Mouse (Mus musculus) embryonic facial prominence, embryonic 11.5 days (tissue): ENCODE data around the gene Stard7. TPM values are rescaled to one million over a fixed set of nuclear protein-coding genes. Genes with fewer than 3 reads are reported as not detected.

Experiments
- ATAC-seq: fragments of 200-750 bp; cut with Nextera tagmentation; replicated peaks from 2 replicates; pipeline ENCODE4 v1.8.0; 2017; ENCODE audit warnings: low read depth; ENCODE audit not compliant: insufficient number of reproducible peaks, low FRiP score, low TSS enrichment
- DNase-seq: peaks from one replicate; pipeline ENCODE4 v3.0.0-alpha.2; 2015; ENCODE audit warnings: low spot score
- H3K27ac ChIP-seq: fragments of 300-500 bp; sonication (generic); replicated peaks from 2 replicates; pipeline ENCODE4 v1.5.1; 2014; ENCODE audit warnings: mild to moderate bottlenecking, low read depth, low read length, control low read depth
- H3K27me3 ChIP-seq: fragments of 300-500 bp; sonication (generic); 2 replicates; pipeline ENCODE4 v1.6.1; 2014; ENCODE audit warnings: mild to moderate bottlenecking, low read length, moderate library complexity, mixed read lengths; ENCODE audit not compliant: control insufficient read depth, insufficient read depth
- H3K36me3 ChIP-seq: fragments of 300-500 bp; sonication (generic); replicated peaks from 2 replicates; pipeline ENCODE4 v1.6.1; 2014; ENCODE audit warnings: low read depth, mild to moderate bottlenecking, low read length, moderate library complexity, mixed read lengths; ENCODE audit not compliant: control insufficient read depth, insufficient read depth
- H3K4me1 ChIP-seq: fragments of 300-500 bp; sonication (generic); 2 replicates; pipeline ENCODE4 v1.6.1; 2014; ENCODE audit warnings: low read length, mixed read lengths; ENCODE audit not compliant: control insufficient read depth, insufficient read depth
- H3K4me2 ChIP-seq: fragments of 300-500 bp; sonication (generic); 2 replicates; pipeline ENCODE4 v1.6.1; 2014; ENCODE audit warnings: low read depth, mild to moderate bottlenecking, control low read depth, low read length, moderate library complexity
- H3K4me3 ChIP-seq: fragments of 300-500 bp; sonication (generic); 2 replicates; pipeline ENCODE4 v1.5.1; 2014; ENCODE audit warnings: low read depth, low read length, control low read depth
- H3K9ac ChIP-seq: fragments of 300-500 bp; sonication (generic); replicated peaks from 2 replicates; pipeline ENCODE4 v1.6.1; 2014; ENCODE audit warnings: mild to moderate bottlenecking, control low read depth, low read length
- H3K9me3 ChIP-seq: fragments of 300-500 bp; sonication (generic); replicated peaks from 2 replicates; pipeline ENCODE4 v1.6.1; 2016; ENCODE audit warnings: mild to moderate bottlenecking, low read length, inconsistent platforms, mixed read lengths; ENCODE audit not compliant: control insufficient read depth
- WGBS: fragments of 180-500 bp; shearing (Covaris S2); extraction: QIAGEN DNeasy Blood & Tissue Kit; methylation state at CpG from one replicate; pipeline ENCODE4 v1.1.7; 2014; 5-methylcytosine and 5-hydroxymethylcytosine counted together
- polyA plus RNA-seq: library from polyadenylated mRNA; unstranded; fragments of >200 nt; fragmentation: Nextera tagmentation; extraction: Ambion mirVana; gene quantifications from 2 replicates; pipeline ENCODE4 v1.2.1, GENCODE M21; 2014

Stard7 gene
- polyA plus RNA-seq, 1 experiment from 2014 or later, result 82.8 TPM

DNA sequence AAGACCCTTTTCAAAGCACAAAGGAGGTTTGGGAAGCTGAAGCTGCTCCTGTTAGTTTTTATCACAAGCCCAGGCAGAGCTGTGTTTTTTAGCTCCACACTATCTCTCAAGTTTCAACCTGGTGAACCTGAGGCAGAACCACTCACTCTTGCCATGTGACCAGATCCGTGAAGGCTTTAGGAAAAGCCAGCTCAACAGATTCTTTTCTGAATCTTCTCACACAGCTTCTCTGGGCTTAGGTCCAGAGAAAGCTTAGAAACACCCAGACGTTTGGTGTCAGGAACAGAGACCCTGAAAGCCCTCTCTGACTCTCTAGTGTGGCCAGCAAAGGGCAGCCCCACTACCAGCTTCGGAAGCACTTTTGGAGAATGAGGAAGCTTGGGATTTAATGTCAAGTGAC, 18.6 kb upstream of the Stard7 start:
- no peak for DNase-seq
- Histone ChIP-seq H3K4me1 (no peaks in the 10 kb centered on the region; the same call in 1 of the 2 replicates), H3K27ac (no peak overlapping the region), H3K9ac (no peak overlapping the region), H3K36me3 (no peaks in the 10 kb centered on the region), H3K9me3 (no peaks in the 10 kb centered on the region), H3K4me3 (no peak overlapping the region), H3K4me2 (no peak overlapping the region), H3K27me3 (no peaks in the 10 kb centered on the region)
- ATAC-seq, result no peak
- 80% methylated on average over 3 of the region's 3 CpGs for WGBS

DNA sequence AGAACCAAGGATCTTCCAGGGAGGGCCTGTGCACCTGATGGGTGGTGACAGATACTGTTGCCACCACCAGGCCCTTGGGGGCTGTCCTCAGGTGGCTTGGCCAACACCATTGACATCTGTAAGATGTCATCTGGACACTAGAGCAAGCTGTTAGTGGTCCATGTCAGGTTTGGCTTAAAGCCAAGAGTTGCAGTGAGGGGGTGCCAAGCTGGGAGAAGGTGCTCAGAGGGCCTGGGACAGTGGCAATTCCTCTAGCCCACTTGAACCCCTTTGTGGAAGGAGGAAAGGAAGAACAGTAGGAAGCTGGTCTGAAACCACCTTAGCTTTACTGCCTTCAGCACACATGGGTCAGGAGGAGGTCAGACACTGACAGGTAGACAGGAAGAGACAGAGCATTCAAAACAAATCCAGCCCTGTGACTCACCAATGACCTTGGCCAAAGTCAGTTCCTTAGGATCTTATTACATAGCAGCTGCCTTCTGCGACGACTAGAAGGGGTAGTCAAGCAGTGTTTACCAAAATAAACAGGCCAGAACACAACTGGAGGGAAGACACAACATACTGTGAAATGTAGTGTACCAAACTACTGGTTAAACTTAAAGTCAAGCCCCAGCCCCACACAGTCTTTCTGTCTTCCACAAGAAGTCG, 18.0 kb upstream of the Stard7 start:
- ATAC-seq, result no peak
- Histone ChIP-seq H3K4me2 (no peak overlapping the region), H3K4me3 (no peak overlapping the region), H3K27me3 (no peaks in the 10 kb centered on the region), H3K9me3 (no peaks in the 10 kb centered on the region), H3K27ac (no peak overlapping the region), H3K4me1 (no peaks in the 10 kb centered on the region; the same call in 1 of the 2 replicates), H3K9ac (no peak overlapping the region), H3K36me3 (no peaks in the 10 kb centered on the region)
- no peak for DNase-seq
- 72% methylated on average over 3 of the region's 3 CpGs for WGBS

DNA sequence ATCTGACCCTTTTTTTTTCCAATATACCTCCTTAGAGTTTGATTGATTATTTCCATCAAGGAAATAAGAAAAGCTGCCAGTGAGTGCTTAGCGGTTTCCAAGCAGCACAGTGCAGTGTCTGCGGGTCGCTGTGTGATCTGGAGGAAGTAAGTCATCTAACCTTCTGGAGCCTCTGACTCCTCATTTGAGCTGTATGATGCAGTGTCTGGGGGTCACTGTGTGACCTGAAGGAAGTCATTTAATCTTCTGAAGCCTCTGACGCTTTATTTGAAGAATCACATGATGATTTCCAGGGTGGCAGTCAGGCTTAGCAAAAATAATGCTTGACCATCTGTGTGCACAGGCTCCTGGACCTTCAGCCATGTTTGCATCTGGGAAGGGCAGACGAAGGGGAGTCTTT, 17.2 kb upstream of the Stard7 start:
- WGBS, result 77% methylated on average over 5 of the region's 5 CpGs
- Histone ChIP-seq H3K4me3 (no peak overlapping the region), H3K4me2 (no peak overlapping the region)

DNA sequence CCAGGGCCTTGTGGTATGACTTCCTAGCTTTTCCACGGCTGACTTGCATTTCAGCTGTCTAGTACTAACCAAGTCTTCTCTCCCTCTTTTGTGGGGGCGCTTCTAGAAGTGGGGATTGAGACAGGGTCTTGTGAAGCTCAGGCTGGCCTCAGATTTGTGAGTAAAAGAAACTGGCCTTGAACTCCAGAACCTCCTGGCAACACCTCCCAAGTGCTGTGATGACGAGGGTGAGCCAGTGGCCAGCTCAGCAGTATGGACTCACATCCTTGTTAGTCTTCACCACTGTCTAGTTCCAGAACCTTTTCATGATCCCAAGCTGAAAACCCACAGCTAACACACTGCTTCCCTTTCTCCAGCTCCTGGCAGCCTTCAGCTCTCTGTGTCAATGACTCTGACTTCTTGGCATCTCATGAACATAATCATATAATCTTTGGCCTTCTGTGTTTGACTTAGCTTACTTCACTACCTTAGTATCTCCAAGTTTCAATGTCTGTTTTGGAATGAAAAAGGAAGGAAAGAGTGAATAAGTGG, 15.3 kb upstream of the Stard7 start:
- no peaks in the 10 kb centered on the region for H3K9me3 ChIP-seq
- H3K27ac ChIP-seq, result no peak overlapping the region
- WGBS, result 86% methylated on average over 3 of the region's 3 CpGs
- DNase-seq (no peak), ATAC-seq (no peak)
- H3K4me2 ChIP-seq, result no peak overlapping the region
- H3K27me3 ChIP-seq, result no peaks in the 10 kb centered on the region
- no peak overlapping the region for H3K9ac ChIP-seq
- H3K4me1 ChIP-seq, result no peaks in the 10 kb centered on the region
- H3K4me3 ChIP-seq, result no peak overlapping the region
- H3K36me3 ChIP-seq, result no peaks in the 10 kb centered on the region; the same call in 1 of the 2 replicates

More for the DNA sequence above, 17.2 kb upstream of the Stard7 start:
- Histone ChIP-seq H3K27ac (no peak overlapping the region), H3K27me3 (no peaks in the 10 kb centered on the region), H3K4me1 (no peaks in the 10 kb centered on the region), H3K36me3 (no peaks in the 10 kb centered on the region; the same call in 1 of the 2 replicates), H3K9me3 (no peaks in the 10 kb centered on the region), H3K9ac (no peak overlapping the region)
- DNase-seq (no peak), ATAC-seq (no peak)

- Histone ChIP-seq H3K4me1 (no peaks in the 10 kb centered on the region), H3K27me3 (no peaks in the 10 kb centered on the region), H3K36me3 (no peaks in the 10 kb centered on the region; the same call in 1 of the 2 replicates), H3K4me3 (no peak overlapping the region), H3K9me3 (no peaks in the 10 kb centered on the region), H3K4me2 (no peak overlapping the region), H3K9ac (no peak overlapping the region), H3K27ac (no peak overlapping the region)
- 77% methylated on average over 6 of the region's 6 CpGs for WGBS
- ATAC-seq (no peak), DNase-seq (no peak)
Observed at GRCm38 (mm10) chr2:127255294-127255693, 14.7 kb upstream of the Stard7 start.

DNA sequence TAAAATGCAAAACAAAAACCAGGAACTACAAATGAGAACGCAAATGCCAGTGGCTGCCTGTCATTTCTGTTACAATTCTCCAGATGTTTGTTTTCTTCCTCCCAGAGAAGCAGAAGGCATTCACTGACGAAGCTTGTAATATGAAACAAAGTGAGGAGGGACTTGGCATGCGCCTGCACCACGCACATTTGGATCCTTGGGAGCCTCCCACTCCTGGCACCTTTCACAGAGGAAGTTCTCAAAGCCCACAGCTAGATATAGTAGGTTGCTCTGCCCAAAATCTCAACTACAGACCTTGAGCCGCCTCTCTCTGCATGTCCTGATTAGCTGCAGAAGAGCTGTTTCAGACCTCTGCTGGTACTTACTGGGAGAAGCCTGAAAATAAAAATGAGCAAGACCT, 10.7 kb upstream of the Stard7 start:
- Histone ChIP-seq H3K4me3 (no peak overlapping the region), H3K9me3 (no peaks in the 10 kb centered on the region), H3K27me3 (no peaks in the 10 kb centered on the region), H3K4me2 (no peak overlapping the region), H3K9ac (no peak overlapping the region), H3K4me1 (no peaks in the 10 kb centered on the region), H3K36me3 (no peaks in the 10 kb centered on the region; the same call in 1 of the 2 replicates), H3K27ac (no peak overlapping the region)
- ATAC-seq (no peak), DNase-seq (no peak)
- WGBS, result 91% methylated on average over 5 of the region's 5 CpGs

DNA sequence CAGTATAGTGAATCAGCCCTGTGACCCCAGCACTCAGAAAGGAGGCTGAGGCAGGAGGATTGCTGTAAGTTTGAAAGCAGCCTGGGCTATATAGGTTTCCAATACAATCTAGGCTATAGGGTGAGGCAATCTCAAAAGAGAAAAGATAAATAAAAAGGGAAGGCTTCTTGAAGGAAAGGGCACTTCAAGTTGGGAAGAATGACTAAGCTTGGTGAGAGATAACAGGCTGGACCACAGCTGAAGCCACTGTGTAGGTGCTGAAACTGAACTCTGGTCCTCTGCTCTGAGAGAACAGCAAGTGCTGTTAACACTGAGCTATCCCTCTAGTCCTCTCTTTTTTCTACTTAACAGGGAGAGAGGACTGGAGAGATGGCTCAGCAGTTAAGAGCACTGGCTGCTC, 7.5 kb upstream of the Stard7 start:
- H3K9me3 ChIP-seq, result no peaks in the 10 kb centered on the region
- H3K4me1 ChIP-seq, result no peaks in the 10 kb centered on the region
- DNase-seq (no peak), ATAC-seq (no peak)
- no peak overlapping the region for H3K4me3 ChIP-seq
- no peaks in the 10 kb centered on the region; the same call in 1 of the 2 replicates for H3K36me3 ChIP-seq
- no peaks in the 10 kb centered on the region for H3K27me3 ChIP-seq
- H3K4me2 ChIP-seq, result no peak overlapping the region
- no peak overlapping the region for H3K27ac ChIP-seq
- no peak overlapping the region for H3K9ac ChIP-seq

DNA sequence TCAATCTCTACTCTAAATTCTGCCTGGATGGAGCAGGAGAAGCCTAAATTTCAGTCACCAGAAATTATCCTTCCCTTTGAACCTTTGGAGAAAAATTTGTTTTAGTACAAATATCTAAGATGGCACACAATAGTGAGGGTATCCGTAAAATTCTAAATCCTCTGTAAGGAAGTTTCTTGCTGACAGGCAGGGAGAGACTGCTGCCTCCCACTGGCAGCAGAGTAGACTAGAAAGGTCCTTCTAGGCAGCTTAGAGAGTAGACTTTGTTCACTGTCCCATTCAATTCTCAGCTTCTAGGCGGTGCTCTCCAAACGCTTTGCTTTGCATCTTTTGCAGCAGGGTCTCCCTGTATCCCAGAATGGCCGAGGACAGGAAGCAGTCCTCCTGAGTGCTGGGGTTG, 2.2 kb upstream of the Stard7 start:
- 33% methylated on average over 4 of the region's 4 CpGs for WGBS
- no peaks in the 10 kb centered on the region for H3K36me3 ChIP-seq

More for the DNA sequence above, 2.2 kb upstream of the Stard7 start:
- no peaks in the 10 kb centered on the region for H3K9me3 ChIP-seq
- H3K4me2 ChIP-seq, result no peak overlapping the region
- no peaks in the 10 kb centered on the region for H3K27me3 ChIP-seq
- H3K9ac ChIP-seq, result no peak overlapping the region
- ATAC-seq (no peak), DNase-seq (no peak)
- no peak overlapping the region for H3K27ac ChIP-seq
- no peak overlapping the region for H3K4me3 ChIP-seq
- H3K4me1 ChIP-seq, result no peaks in the 10 kb centered on the region
